Mouse (Mus musculus): ENCODE data around the gene Hoxd3. TPM values are rescaled to one million over a fixed set of nuclear protein-coding genes. Genes with fewer than 3 reads are reported as not detected.

The Hoxd3 gene
- total RNA-seq, 1 experiment, result 0.40 TPM

DNA sequence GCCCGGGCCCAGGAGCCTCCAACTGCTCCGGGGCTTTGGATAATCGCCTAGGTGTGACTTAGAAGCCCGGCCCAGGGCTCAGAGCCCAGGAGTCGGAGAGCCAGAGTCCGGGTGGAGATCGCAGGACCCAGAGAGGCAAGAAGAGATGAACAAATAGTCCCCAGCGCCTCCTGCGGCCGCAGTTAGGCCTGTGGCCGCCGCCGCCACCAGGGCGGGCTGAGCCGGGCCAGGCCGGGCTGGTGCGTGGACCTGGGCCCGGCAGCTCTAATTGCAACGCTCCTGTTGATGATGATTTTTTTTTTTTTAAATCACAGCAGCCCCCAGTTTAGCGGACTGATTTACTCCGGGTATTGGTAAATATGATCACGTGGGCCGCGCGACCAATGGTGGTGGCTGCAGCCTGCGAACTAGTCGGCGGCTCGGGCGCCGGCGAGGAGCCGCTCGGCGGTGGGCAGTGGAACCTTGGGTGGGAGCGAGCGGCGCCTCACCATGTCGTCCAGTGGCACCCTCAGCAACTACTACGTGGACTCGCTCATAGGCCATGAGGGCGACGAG lies 14.1 kb upstream of the Hoxd3 start, which contains the start of gene Hoxd9:
Hoxd9 (plus strand) TSS at position 161 of the 555 bp plus-strand sequence.
- Histone ChIP-seq H3K4me3 (ENCODE audit: insufficient read depth in 1 of 2, low read depth in 1 of 2, low read length in 2 of 2, poor library complexity in 1 of 2, severe bottlenecking in 1 of 2) (peak within 1 kb of the TSS; percentile 27 to 46; a peak in 3 of 4 replicates), H3K9ac (ENCODE audit: insufficient read depth, low read depth, low read length, poor library complexity, severe bottlenecking) (no peak within 1 kb of the TSS), H3K9me3 (ENCODE audit: control insufficient read depth, insufficient read depth, low read depth, low read length) (no peaks in the 10 kb centered on the region), H3K4me1 (ENCODE audit: control insufficient read depth in 2 of 2, insufficient read depth in 2 of 2, low read length in 2 of 2, poor library complexity in 1 of 2) (peaks cover 0 to 2% of the 10 kb centered on the region in 2 experiments; a peak in 1 of 4 replicates), H3K27ac (ENCODE audit: insufficient read depth, low read depth, low read length, poor library complexity, severe bottlenecking) (no peak within 1 kb of the TSS), H3K36me3 (ENCODE audit: control insufficient read depth, insufficient read depth, low read length, poor library complexity, severe bottlenecking) (no peaks in the 10 kb centered on the region)
- in situ Hi-C loops (cut with MboI; ENCODE audit: low sequenced_read_pairs in 2 of 2, unreplicated experiment in 2 of 2), result loop anchor here in 1 of 2 experiments (25.0 kb wide), 1 partner anchor 890 kb away; no protein-coding TSS in a partner anchor
- no peak for DNase-seq (ENCODE audit: low read depth, low spot score)
- TF ChIP-seq ZC3H11A (IDR thresholded peaks at IDR 0.05; ENCODE audit: borderline replicate concordance, low read depth, low read length), result no peak
- no peak for TF ChIP-seq ZNF384 (IDR thresholded peaks at IDR 0.05; ENCODE audit: low read depth, low read length)
- TF ChIP-seq MAFK (IDR thresholded peaks at IDR 0.05; ENCODE audit: insufficient read depth, low read depth, low read length), result no peak
- no peak for TF ChIP-seq HCFC1 (IDR thresholded peaks at IDR 0.05; ENCODE audit: borderline replicate concordance, insufficient read depth, low read length)

GRCm38 (mm10) chr2:74698201-74699052 lies 13.3 kb upstream of the Hoxd3 start:
- Histone ChIP-seq H3K4me1 (ENCODE audit: control insufficient read depth in 2 of 2, insufficient read depth in 2 of 2, low read length in 2 of 2, poor library complexity in 1 of 2) (peaks cover 0 to 2% of the 10 kb centered on the region in 2 experiments; a peak in 1 of 4 replicates), H3K36me3 (ENCODE audit: control insufficient read depth, insufficient read depth, low read length, poor library complexity, severe bottlenecking) (no peaks in the 10 kb centered on the region), H3K9me3 (ENCODE audit: control insufficient read depth, insufficient read depth, low read depth, low read length) (no peaks in the 10 kb centered on the region), H3K27ac (ENCODE audit: insufficient read depth, low read depth, low read length, poor library complexity, severe bottlenecking) (no peak overlapping the region), H3K4me3 (ENCODE audit: insufficient read depth in 1 of 2, low read depth in 1 of 2, low read length in 2 of 2, poor library complexity in 1 of 2, severe bottlenecking in 1 of 2) (peak overlapping the region; percentile 27 to 46; a peak in 3 of 4 replicates), H3K9ac (ENCODE audit: insufficient read depth, low read depth, low read length, poor library complexity, severe bottlenecking) (no peak overlapping the region)
- in situ Hi-C loops (cut with MboI; ENCODE audit: low sequenced_read_pairs in 2 of 2, unreplicated experiment in 2 of 2), result loop anchor here in 1 of 2 experiments (25.0 kb wide), 1 partner anchor 889 kb away; no protein-coding TSS in a partner anchor
- TF ChIP-seq ZC3H11A (IDR thresholded peaks at IDR 0.05; ENCODE audit: borderline replicate concordance, low read depth, low read length) (no peak), ZNF384 (IDR thresholded peaks at IDR 0.05; ENCODE audit: low read depth, low read length) (no peak), HCFC1 (IDR thresholded peaks at IDR 0.05; ENCODE audit: borderline replicate concordance, insufficient read depth, low read length) (no peak), CHD2 (IDR thresholded peaks at IDR 0.05; ENCODE audit: low read depth, low read length) (no peak), MAFK (IDR thresholded peaks at IDR 0.05; ENCODE audit: insufficient read depth, low read depth, low read length) (no peak)
- no peak for DNase-seq (ENCODE audit: low read depth, low spot score)

DNA sequence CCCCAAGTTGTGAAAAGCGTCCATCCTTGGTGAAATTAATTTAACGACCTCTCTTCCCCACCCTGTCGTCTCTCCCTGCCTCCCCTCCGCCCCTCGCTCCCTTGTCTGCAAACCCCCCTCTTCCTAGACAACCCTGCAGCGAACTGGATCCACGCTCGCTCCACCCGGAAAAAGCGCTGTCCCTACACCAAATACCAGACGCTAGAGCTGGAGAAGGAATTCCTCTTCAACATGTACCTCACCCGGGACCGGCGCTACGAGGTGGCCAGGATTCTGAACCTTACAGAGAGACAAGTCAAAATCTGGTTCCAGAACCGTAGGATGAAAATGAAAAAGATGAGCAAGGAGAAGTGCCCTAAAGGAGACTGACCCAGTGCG lies 12.7 kb upstream of the Hoxd3 start:
- no peak overlapping the region for H3K27ac ChIP-seq (ENCODE audit: insufficient read depth, low read depth, low read length, poor library complexity, severe bottlenecking)
- DNase-seq (ENCODE audit: low read depth, low spot score), result no peak
- no peak overlapping the region for H3K4me3 ChIP-seq (ENCODE audit: insufficient read depth in 1 of 2, low read depth in 1 of 2, low read length in 2 of 2, poor library complexity in 1 of 2, severe bottlenecking in 1 of 2)
- TF ChIP-seq HCFC1 (IDR thresholded peaks at IDR 0.05; ENCODE audit: borderline replicate concordance, insufficient read depth, low read length) (no peak), ZC3H11A (IDR thresholded peaks at IDR 0.05; ENCODE audit: borderline replicate concordance, low read depth, low read length) (no peak), CHD2 (IDR thresholded peaks at IDR 0.05; ENCODE audit: low read depth, low read length) (no peak), MAFK (IDR thresholded peaks at IDR 0.05; ENCODE audit: insufficient read depth, low read depth, low read length) (no peak), ZNF384 (IDR thresholded peaks at IDR 0.05; ENCODE audit: low read depth, low read length) (no peak)
- peaks cover 0 to 3% of the 10 kb centered on the region in 2 experiments; a peak in 1 of 4 replicates for H3K4me1 ChIP-seq (ENCODE audit: control insufficient read depth in 2 of 2, insufficient read depth in 2 of 2, low read length in 2 of 2, poor library complexity in 1 of 2)
- H3K36me3 ChIP-seq (ENCODE audit: control insufficient read depth, insufficient read depth, low read length, poor library complexity, severe bottlenecking), result no peaks in the 10 kb centered on the region
- no peak overlapping the region for H3K9ac ChIP-seq (ENCODE audit: insufficient read depth, low read depth, low read length, poor library complexity, severe bottlenecking)
- in situ Hi-C loops (cut with MboI; ENCODE audit: low sequenced_read_pairs in 2 of 2, unreplicated experiment in 2 of 2), result loop anchor here in 1 of 2 experiments (25.0 kb wide), 1 partner anchor 888 kb away; no protein-coding TSS in a partner anchor
- H3K9me3 ChIP-seq (ENCODE audit: control insufficient read depth, insufficient read depth, low read depth, low read length), result no peaks in the 10 kb centered on the region

GRCm38 (mm10) chr2:74699664-74700545 lies 11.8 kb upstream of the Hoxd3 start:
- no peaks in the 10 kb centered on the region for H3K36me3 ChIP-seq (ENCODE audit: control insufficient read depth, insufficient read depth, low read length, poor library complexity, severe bottlenecking)
- in situ Hi-C loops (cut with MboI; ENCODE audit: low sequenced_read_pairs in 2 of 2, unreplicated experiment in 2 of 2), result loop anchor here (5.0 to 25.0 kb wide), 3 partner anchors 442 to 887 kb away; no protein-coding TSS in a partner anchor
- no peak for TF ChIP-seq ZNF384 (IDR thresholded peaks at IDR 0.05; ENCODE audit: low read depth, low read length)
- no peak for TF ChIP-seq CHD2 (IDR thresholded peaks at IDR 0.05; ENCODE audit: low read depth, low read length)
- no peak for TF ChIP-seq HCFC1 (IDR thresholded peaks at IDR 0.05; ENCODE audit: borderline replicate concordance, insufficient read depth, low read length)
- no peak for TF ChIP-seq MAFK (IDR thresholded peaks at IDR 0.05; ENCODE audit: insufficient read depth, low read depth, low read length)
- no peak for TF ChIP-seq ZC3H11A (IDR thresholded peaks at IDR 0.05; ENCODE audit: borderline replicate concordance, low read depth, low read length)
- peaks cover 0 to 4% of the 10 kb centered on the region in 2 experiments; a peak in 1 of 4 replicates for H3K4me1 ChIP-seq (ENCODE audit: control insufficient read depth in 2 of 2, insufficient read depth in 2 of 2, low read length in 2 of 2, poor library complexity in 1 of 2)
- no peak overlapping the region for H3K27ac ChIP-seq (ENCODE audit: insufficient read depth, low read depth, low read length, poor library complexity, severe bottlenecking)
- no peak overlapping the region for H3K4me3 ChIP-seq (ENCODE audit: insufficient read depth in 1 of 2, low read depth in 1 of 2, low read length in 2 of 2, poor library complexity in 1 of 2, severe bottlenecking in 1 of 2)
- no peaks in the 10 kb centered on the region for H3K9me3 ChIP-seq (ENCODE audit: control insufficient read depth, insufficient read depth, low read depth, low read length)
- no peak for DNase-seq (ENCODE audit: low read depth, low spot score)
- no peak overlapping the region for H3K9ac ChIP-seq (ENCODE audit: insufficient read depth, low read depth, low read length, poor library complexity, severe bottlenecking)

All from ES-E14 (cell line).